Mouse (Mus musculus): ENCODE data around the gene Foxp1. TPM values are rescaled to one million over a fixed set of nuclear protein-coding genes. Genes with fewer than 3 reads are reported as not detected.

Foxp1 gene
- polyA plus RNA-seq, 1 experiment from 2014 or later = 121 TPM

DNA sequence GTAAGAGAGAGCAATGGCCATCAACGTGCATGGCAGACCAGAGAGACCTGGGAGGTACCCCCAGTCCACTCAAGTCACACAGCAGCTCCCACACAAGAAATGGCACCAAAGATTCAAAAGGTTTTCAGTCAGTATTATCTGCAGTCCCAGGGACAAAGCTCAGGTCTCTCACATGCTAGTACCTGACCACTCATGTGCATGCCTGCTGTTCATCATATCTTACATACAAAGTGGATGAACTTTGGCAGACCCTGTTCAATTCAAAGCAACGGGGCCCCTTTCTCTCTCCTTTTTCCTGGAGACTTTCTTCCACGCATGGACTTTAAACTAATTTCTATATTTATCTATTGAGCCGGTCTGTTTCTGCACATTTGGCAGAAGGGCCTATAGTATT, 260.8 kb downstream of the Foxp1 start:
- no peak overlapping the region for H3K9ac ChIP-seq (replicated peaks; ENCODE audit: low read depth)
- ATAC-seq (no peak), DNase-seq (ENCODE audit: low spot score) (no peak)
- H3K27me3 ChIP-seq (replicated peaks; ENCODE audit: insufficient read depth, low read length) = no peaks in the 10 kb centered on the region
- no peak overlapping the region for H3K4me3 ChIP-seq (ENCODE audit: low read depth, low read length)
- peaks cover 5% of the 10 kb centered on the region; the same call in 1 of the 2 replicates for H3K4me1 ChIP-seq (ENCODE audit: insufficient read depth, low read depth, low read length)
- H3K27ac ChIP-seq (ENCODE audit: low read length) = no peak overlapping the region
- TF ChIP-seq CTCF (IDR thresholded peaks at IDR 0.05) (no peak), EP300 (IDR thresholded peaks at IDR 0.05) (no peak)
- no peaks in the 10 kb centered on the region for H3K36me3 ChIP-seq (ENCODE audit: insufficient read depth, low read length)
- H3K4me2 ChIP-seq (replicated peaks; ENCODE audit: low read depth, low read length) = no peak overlapping the region
- 52% methylated on average over 4 of the region's 4 CpGs for WGBS
- no peaks in the 10 kb centered on the region for H3K9me3 ChIP-seq (ENCODE audit: low read length)

DNA sequence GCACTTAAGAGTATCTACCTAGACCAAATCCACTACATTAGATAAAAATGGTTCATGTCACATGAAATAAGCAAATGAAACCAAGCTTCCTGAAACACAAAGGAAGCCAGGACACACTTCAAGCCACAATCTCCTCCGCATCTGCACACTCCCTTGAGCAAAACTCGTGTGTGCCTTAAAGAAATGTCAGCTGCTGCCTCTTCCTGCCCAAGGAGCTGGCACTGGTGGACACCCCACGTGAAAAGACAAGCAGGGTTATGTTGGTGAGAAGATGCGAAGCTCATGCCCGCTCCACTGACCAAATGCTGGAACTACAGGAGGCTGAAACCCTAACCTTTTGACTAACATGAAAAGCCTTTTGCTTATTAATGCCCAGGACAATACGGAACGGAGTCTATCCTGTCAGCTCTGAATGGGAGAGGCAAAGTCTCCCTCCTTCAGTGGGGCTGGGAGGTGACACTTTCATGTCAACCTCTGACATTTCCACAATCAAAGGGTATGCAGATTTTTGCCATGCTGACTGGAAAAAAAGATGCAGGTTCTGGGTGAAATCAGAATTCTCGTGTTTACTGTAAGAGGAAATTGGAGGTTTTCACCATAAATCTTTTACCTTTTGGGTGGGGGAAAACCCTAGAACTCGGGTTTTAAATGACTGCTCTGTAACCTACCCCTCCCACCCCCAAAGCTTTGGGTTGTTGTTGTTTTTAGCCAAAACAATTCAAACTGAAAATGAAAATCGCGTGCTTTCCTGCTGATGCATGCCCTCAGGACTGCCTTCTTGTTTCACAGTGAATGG, 261.4 kb downstream of the Foxp1 start:
- Histone ChIP-seq H3K9me3 (ENCODE audit: low read length) (no peaks in the 10 kb centered on the region), H3K9ac (replicated peaks; ENCODE audit: low read depth) (no peak overlapping the region), H3K4me2 (replicated peaks; ENCODE audit: low read depth, low read length) (no peak overlapping the region), H3K4me3 (ENCODE audit: low read depth, low read length) (no peak overlapping the region), H3K27me3 (replicated peaks; ENCODE audit: insufficient read depth, low read length) (no peaks in the 10 kb centered on the region), H3K36me3 (ENCODE audit: insufficient read depth, low read length) (no peaks in the 10 kb centered on the region), H3K4me1 (ENCODE audit: insufficient read depth, low read depth, low read length) (peaks cover 2% of the 10 kb centered on the region; the same call in 1 of the 2 replicates), H3K27ac (ENCODE audit: low read length) (no peak overlapping the region)
- DNase-seq (ENCODE audit: low spot score) = no peak
- TF ChIP-seq EP300 (IDR thresholded peaks at IDR 0.05) (no peak), CTCF (IDR thresholded peaks at IDR 0.05) (peak; percentile 19; the same call in 1 of the 2 replicates)
- ATAC-seq = no peak
- WGBS = 58% methylated on average over 11 of the region's 11 CpGs

DNA sequence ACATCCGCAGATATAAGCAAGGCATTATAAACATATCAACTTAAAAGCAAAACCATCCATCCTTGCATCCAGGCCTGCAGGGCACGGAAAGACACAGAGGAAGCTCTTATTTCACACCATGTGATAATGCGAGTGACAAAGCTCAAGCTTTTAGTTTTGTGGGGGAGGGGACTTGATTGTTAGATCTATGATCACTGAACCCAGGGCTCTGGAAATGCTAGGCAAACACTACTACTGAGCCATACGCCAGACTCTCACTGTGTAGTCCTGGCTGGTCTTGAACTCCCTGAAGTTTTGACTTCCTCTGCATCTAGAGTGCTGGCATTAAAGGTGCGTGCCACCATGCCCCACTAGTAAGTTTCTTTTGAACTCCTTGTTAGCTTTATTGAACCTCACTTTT, 264.2 kb downstream of the Foxp1 start:
- no peak overlapping the region for H3K27ac ChIP-seq (ENCODE audit: low read length)
- H3K36me3 ChIP-seq (ENCODE audit: insufficient read depth, low read length) = no peaks in the 10 kb centered on the region

DNA sequence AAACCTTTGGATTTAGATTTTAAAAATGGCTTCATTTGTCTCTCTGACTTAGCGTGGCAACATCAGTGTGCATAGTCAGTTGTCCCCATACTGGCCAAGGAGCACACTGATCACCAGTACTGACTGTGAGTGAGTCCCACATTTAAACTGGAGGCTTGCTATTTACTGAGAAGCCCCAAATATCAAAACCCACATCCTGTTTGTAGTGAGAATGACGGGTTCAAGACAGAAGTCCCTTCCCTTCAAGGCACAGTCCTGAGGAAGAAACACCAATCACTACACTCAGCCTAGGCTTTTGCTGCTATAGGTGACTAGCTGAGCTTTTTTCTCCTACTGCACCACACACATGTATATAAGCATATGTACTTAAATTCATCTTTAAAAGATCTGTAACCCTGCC, 264.8 kb downstream of the Foxp1 start:
- no peak overlapping the region for H3K27ac ChIP-seq (ENCODE audit: low read length)
- TF ChIP-seq CTCF (IDR thresholded peaks at IDR 0.05) = no peak
- no peak for TF ChIP-seq EP300 (IDR thresholded peaks at IDR 0.05)
- H3K36me3 ChIP-seq (ENCODE audit: insufficient read depth, low read length) = no peaks in the 10 kb centered on the region
- H3K9me3 ChIP-seq (ENCODE audit: low read length) = no peaks in the 10 kb centered on the region
- H3K4me3 ChIP-seq (ENCODE audit: low read depth, low read length) = no peak overlapping the region
- DNase-seq (ENCODE audit: low spot score) (no peak), ATAC-seq (no peak)
- H3K9ac ChIP-seq (replicated peaks; ENCODE audit: low read depth) = no peak overlapping the region
- H3K4me2 ChIP-seq (replicated peaks; ENCODE audit: low read depth, low read length) = no peak overlapping the region
- 74% methylated on average over 2 of the region's 2 CpGs for WGBS
- H3K4me1 ChIP-seq (ENCODE audit: insufficient read depth, low read depth, low read length) = no peaks in the 10 kb centered on the region
- no peaks in the 10 kb centered on the region for H3K27me3 ChIP-seq (replicated peaks; ENCODE audit: insufficient read depth, low read length)

More for the DNA sequence above, 264.2 kb downstream of the Foxp1 start:
- WGBS = 72% methylated on average over 5 of the region's 5 CpGs
- Histone ChIP-seq H3K4me2 (replicated peaks; ENCODE audit: low read depth, low read length) (no peak overlapping the region), H3K4me3 (ENCODE audit: low read depth, low read length) (no peak overlapping the region), H3K9ac (replicated peaks; ENCODE audit: low read depth) (no peak overlapping the region), H3K4me1 (ENCODE audit: insufficient read depth, low read depth, low read length) (no peaks in the 10 kb centered on the region), H3K9me3 (ENCODE audit: low read length) (no peaks in the 10 kb centered on the region), H3K27me3 (replicated peaks; ENCODE audit: insufficient read depth, low read length) (no peaks in the 10 kb centered on the region)
- no peak for DNase-seq (ENCODE audit: low spot score)
- ATAC-seq = no peak
- TF ChIP-seq EP300 (IDR thresholded peaks at IDR 0.05) (no peak), CTCF (IDR thresholded peaks at IDR 0.05) (no peak)

DNA sequence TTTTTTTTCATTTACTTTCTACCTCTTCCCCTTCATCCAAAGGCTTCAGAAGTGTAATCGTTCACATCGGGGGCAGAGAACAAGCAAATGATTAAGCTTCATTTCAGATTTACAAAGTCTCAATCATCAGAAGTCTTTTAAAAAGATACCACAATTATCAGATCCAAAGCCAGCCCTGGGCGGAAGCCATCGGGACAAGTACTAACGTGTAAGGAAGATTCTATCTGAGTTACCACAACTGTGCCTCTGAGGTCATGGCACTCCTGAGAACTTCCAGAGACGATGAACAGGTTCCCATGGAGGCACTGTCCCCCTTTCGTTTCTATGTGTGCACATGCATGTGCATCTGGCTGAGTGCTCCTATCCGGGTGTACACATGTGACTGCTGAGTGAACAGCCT, 269.2 kb downstream of the Foxp1 start:
- Histone ChIP-seq H3K36me3 (ENCODE audit: insufficient read depth, low read length) (no peaks in the 10 kb centered on the region), H3K9ac (replicated peaks; ENCODE audit: low read depth) (no peak overlapping the region), H3K4me2 (replicated peaks; ENCODE audit: low read depth, low read length) (no peak overlapping the region), H3K27ac (ENCODE audit: low read length) (no peak overlapping the region), H3K27me3 (replicated peaks; ENCODE audit: insufficient read depth, low read length) (no peaks in the 10 kb centered on the region), H3K4me3 (ENCODE audit: low read depth, low read length) (no peak overlapping the region), H3K4me1 (ENCODE audit: insufficient read depth, low read depth, low read length) (no peaks in the 10 kb centered on the region), H3K9me3 (ENCODE audit: low read length) (no peaks in the 10 kb centered on the region)
- WGBS = 72% methylated on average over 8 of the region's 8 CpGs
- TF ChIP-seq EP300 (IDR thresholded peaks at IDR 0.05) (no peak), CTCF (IDR thresholded peaks at IDR 0.05) (no peak)
- ATAC-seq (no peak), DNase-seq (ENCODE audit: low spot score) (no peak)

DNA sequence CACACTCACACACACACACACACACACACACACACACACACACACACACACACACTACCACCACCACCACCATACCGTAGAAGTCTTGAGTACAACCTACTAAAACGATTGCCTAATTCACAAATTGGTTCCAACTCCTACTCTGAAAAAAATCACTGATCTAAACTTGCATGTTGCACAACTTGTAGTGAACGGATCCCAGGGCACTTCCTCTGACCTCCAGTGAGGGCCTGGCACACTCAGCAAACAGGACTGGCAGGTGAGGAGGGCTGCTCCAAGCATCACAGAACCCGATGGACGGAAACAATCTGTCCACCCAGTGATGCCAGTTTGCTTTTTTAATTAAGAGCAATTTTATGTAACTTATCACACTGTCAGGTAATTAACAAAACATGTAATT, 269.7 kb downstream of the Foxp1 start:
- H3K9ac ChIP-seq (replicated peaks; ENCODE audit: low read depth) = no peak overlapping the region
- no peaks in the 10 kb centered on the region for H3K27me3 ChIP-seq (replicated peaks; ENCODE audit: insufficient read depth, low read length)
- H3K4me1 ChIP-seq (ENCODE audit: insufficient read depth, low read depth, low read length) = no peaks in the 10 kb centered on the region
- no peak overlapping the region for H3K4me3 ChIP-seq (ENCODE audit: low read depth, low read length)
- no peak for TF ChIP-seq CTCF (IDR thresholded peaks at IDR 0.05)
- TF ChIP-seq EP300 (IDR thresholded peaks at IDR 0.05) = 0 out of 2 replicates have a peak, but pooled peaks have one; percentile 16
- H3K36me3 ChIP-seq (ENCODE audit: insufficient read depth, low read length) = no peaks in the 10 kb centered on the region
- WGBS = 54% methylated on average over 5 of the region's 5 CpGs
- H3K4me2 ChIP-seq (replicated peaks; ENCODE audit: low read depth, low read length) = no peak overlapping the region
- H3K9me3 ChIP-seq (ENCODE audit: low read length) = no peaks in the 10 kb centered on the region
- ATAC-seq (peak; percentile 72), DNase-seq (ENCODE audit: low spot score) (peak; percentile 70)
- H3K27ac ChIP-seq (ENCODE audit: low read length) = no peak overlapping the region
